Mouse (Mus musculus): ENCODE measurements at regions not wholly inside any gene's neighbourhood (a gene's known extent, or its start where the extent isn't known, plus 50 kb on each side); places are given as distances from the start of the nearest gene placed in this dataset.

DNA sequence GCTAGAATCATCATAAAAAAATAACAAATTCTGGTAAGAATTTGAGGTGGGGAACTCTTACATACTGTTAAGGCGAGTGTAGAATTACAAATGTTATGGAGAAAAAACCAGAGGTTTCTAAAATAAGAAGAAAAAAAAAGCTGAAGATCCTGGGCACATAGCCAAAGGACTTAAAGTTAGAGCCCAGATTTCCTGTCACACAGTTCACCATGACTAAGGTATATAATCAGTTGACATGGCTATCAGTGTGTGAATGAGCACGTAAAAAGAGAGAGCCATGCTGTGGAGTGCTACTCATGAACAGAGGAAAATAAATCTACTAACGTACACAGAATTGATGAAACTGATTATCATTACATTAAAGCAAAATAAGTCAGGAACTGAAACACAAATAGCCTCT lies 715.1 kb downstream of the Pdcd6ip start:
- DNase-seq (ENCODE audit: low spot score in 2 of 2) = no peak

DNA sequence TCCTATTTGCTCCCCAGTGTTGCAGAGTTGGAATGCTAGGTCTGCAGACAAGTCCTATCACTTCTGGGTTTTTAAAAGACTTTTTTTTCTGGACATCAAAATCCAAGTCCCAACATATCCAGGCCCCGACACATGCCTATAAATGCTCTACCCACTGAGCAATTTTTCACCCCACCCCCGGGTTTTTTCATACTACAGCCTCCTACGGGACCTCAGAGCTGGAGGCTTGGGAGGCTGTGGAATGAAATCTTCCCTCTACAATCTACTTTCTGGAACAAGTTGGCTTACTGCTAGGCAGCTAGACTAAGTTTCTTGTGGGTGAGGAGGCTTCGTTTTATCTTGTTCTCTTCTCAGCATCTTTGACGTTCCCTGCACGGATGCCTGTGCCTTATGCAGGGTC lies 724.7 kb downstream of the Pdcd6ip start:
- DNase-seq (ENCODE audit: low spot score in 2 of 2) = no peak

DNA sequence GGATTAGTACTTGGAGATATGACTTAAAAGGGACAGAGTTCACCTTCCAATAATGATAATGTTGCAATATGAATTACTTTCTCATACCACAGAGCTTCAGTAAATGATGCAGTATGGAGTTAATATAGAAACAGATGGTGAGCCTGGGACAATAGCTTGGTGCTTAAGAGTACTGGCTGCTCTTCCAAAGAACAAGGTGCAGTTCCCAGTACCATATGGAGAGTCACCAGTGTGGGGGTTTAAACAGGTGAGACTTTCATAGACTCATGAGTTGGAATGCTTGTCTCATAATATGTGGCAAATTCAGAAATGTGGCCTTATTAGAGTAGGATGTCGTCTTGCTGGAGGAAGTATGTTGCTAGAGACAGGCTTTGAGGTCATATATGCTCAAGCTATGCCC lies 715.8 kb upstream of the Arpp21 start:
- DNase-seq (ENCODE audit: low spot score in 2 of 2) = no peak

DNA sequence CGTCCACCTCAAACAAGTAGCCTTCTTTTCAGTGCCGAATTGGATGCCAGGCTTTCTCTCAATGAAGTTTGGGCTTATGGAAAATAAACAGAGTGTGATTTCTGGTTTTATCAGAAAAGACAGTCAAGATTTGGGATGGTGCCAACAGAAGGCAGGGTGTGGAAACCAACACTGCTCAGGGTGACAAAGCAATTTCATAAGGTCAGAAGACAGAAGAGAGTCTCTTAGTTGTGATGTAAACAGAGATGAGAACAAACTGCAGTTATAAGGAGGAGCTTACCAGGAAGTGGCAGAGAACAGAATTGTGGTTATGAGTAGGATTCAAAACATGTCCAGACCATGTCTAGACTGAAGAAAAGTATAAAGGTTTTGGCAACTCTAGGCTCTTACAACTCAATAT lies 714.3 kb upstream of the Arpp21 start:
- no peak for DNase-seq (ENCODE audit: low spot score in 2 of 2)

DNA sequence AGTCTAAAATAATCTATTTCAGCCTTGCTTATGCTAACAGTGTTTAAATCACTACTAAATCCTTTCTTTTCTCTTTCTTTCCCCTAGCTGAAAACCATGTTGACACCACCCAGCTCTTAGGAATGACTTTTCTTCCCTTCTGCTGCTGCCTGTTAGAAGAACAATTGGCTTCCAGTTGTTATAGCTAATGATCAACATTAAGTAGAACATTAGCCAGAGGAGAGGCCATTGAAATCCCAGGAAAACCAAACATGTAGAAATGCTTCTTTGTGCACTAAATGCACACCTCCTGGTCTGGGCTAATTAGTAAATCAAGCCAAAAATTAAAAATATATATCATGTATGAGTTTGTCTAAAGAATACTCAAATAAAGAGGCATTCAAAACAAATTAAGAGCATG lies 703.0 kb upstream of the Arpp21 start:
- no peak for DNase-seq (ENCODE audit: low spot score in 2 of 2)

DNA sequence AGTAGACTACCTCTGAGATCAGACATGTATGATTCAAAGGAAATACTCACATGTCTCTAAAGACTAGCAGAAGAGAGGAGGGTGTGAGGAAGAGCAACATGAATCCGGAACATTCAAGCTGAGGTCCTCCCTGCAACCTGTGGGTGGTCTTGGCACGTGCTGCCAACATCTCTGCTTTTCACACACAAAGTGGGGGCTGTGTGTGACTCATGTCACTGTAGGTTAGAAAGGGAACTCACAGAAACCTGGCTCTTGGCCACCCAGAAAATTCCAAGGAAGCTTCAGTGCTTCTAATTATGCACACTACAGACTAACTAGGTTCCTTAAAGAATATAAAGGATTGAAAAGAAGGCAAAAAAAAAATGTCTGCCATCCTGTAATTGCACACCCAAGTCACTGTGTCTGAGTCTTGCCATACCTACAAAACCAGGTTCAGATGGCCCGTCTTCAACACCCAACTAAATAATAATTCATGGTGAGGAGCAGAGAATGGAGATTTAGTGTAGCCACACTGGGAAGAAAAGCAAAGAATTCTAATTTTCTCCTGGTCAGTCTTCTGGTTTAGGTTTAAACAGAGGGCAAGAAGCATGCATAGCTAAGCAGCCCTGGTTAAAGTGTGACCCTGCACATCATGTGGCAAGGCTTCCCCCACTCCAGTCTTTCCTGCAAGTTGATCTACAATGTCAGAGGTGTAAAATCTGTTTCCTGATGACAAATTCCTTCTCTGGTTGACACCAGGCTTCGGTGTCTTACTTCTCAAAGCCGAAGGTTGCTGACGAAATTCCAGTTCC lies 673.8 kb upstream of the Arpp21 start:
- DNase-seq (ENCODE audit: low spot score in 2 of 2) = peak in 1 of 2 experiments; percentile 77

DNA sequence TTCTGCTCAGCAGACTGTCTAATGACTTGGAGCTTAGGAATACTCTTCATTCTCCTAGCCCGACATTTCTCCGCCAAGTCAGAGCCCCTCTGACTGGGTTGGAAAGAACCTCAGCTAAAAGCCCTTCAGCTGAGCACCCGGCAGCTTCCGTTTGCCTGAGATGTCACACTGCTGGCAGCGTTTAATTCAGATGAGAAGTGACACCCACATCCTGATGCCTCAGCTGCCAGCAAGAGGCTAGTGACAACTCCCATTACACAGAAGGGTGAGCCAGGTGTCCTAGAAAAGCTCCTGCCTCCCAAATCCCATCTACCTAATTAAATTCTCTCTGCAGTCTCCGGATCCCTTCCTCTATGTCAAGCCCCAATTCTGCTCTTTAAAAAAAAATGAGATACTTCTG lies 670.2 kb upstream of the Arpp21 start:
- peak in 1 of 2 experiments; percentile 31 for DNase-seq (ENCODE audit: low spot score in 2 of 2)

DNA sequence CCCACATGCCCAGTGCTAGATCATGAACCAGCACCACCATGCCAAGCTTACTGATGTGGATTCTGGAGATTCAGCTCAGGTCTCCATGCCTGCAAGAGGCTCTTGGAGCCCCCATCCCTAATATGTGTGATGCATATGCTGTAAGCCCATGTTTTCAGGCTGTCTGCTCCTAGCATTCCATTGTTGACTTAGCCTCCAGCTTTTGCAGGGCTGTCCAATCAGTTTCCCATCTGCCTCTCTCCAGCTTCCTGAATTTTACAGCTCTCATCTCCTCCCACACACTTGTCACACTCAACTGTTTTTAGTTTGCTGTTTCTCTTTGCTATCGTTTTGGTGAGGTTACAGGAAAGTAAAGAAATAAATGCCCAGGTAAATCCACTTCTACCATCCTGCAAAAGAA lies 629.2 kb upstream of the Arpp21 start:
- DNase-seq (ENCODE audit: low spot score in 2 of 2) = peak in 1 of 2 experiments; percentile 65

DNA sequence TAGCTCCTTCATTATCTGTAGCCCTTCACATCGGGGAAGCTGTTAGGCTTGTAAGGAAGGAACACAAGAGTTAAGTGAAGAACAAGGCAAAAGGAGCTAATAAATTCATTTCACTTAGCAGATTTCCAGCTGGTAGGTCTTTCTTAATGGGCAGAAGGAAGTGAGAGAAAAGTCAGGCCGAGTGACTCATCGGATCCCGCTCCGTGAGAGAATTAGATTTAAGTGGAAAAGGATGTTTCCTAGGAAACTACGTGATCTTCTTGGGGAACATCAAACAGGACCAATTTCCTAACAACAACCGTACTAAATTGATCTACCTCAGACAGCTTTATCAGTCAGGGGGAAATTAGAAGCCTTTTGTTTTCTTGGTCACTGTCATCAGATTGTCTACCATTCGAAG lies 625.4 kb upstream of the Arpp21 start:
- peak in 1 of 2 experiments; percentile 23 for DNase-seq (ENCODE audit: low spot score in 2 of 2)

DNA sequence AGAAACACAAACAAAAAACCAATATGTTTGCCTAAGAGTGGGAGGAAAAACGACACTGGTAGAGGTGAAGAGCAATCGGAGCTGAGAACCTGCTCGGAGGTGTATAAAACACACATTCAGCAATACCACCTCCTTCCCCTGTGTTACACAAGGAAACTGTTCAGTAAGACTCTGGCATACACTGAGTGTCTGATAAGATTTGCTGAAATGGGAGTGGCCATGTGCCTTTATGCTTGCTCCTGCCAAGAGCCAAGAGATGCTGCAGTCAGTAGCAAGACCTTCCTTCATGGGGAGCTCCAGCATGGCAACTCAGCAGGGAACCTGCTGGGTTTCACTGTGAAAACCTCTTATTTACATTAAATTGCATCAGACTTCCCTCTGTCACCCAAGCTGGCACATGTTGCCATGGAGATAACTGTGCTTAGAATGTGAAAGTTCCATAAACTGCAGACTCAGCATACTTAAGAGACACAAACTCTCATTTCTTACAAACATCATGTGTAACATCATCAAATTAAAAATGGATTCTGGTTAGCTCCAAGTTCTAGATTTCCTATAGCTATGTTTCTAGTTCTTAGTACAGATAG lies 624.7 kb upstream of the Arpp21 start:
- peak in 1 of 2 experiments; percentile 10 for DNase-seq (ENCODE audit: low spot score in 2 of 2)

DNA sequence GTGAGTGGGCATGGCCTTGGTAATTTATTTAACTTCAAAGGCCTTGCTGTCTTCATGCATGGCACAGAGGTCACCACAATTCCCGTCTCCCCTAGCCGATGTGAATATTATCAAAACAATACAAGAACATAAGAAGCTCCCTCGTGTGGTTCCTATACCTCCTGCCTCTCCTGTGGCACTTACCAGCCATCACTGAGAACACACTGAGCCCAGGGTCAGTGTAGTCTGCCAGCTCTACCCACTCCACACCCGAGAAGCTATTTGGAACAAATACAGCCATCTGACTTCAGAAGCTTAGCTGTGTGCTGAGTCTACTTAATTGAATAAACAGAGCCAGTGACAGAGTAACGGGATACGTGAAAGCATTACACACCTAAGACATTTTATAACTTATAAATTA lies 605.7 kb upstream of the Arpp21 start:
- DNase-seq (ENCODE audit: low spot score in 2 of 2) = no peak

DNA sequence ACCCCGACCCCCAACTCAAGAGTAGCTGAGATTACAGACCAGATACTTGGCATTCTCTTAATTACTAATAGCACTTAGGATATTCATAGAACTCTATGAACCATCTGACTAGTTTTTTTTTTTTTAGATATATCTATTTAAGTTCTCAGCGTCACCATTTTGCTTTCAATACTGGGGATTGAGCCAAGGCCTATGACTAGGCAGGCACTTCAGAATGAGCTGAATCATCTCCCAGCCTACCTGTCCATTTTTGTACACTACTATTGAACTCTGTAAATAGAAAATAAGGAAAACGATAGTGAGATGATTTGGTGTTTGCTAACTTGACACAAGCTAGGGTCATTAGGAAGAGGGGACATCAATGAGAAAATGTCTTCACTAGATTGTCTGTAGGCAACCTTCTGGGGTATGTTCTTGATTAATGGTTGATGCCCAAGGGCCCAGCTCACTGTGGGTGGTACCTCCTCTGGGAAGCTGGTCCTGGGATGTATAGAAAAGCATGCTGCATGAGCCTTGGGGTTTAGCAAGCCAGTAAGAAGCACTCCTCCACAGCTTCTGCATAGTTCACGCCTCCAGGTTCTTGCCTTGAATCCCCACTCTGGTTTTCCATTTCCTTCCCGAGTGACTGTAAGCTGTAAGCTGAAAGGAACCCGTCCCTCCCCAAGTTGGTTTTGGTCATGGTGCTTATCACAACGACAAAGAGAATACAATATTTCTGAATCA lies 603.5 kb upstream of the Arpp21 start:
- peak in 1 of 2 experiments; percentile 28 for DNase-seq (ENCODE audit: low spot score in 2 of 2)

DNA sequence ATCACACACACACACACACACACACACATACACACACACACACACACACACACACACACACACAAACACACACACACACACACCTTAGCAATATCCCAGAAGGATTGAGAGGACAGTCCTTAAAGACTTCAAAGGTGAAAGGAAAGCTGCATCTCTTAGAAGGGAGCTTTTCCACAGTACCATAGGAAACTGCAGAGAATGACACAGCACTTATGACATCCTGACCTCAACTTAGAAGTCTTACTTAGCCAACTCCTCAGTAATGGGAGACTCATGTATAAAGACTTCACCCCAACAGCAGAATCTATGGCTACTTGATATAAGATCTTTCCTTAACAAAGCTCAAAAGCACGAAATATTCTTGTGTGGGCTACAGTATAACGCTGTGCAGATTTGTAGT lies 601.8 kb upstream of the Arpp21 start:
- DNase-seq (ENCODE audit: low spot score in 2 of 2) = no peak

DNA sequence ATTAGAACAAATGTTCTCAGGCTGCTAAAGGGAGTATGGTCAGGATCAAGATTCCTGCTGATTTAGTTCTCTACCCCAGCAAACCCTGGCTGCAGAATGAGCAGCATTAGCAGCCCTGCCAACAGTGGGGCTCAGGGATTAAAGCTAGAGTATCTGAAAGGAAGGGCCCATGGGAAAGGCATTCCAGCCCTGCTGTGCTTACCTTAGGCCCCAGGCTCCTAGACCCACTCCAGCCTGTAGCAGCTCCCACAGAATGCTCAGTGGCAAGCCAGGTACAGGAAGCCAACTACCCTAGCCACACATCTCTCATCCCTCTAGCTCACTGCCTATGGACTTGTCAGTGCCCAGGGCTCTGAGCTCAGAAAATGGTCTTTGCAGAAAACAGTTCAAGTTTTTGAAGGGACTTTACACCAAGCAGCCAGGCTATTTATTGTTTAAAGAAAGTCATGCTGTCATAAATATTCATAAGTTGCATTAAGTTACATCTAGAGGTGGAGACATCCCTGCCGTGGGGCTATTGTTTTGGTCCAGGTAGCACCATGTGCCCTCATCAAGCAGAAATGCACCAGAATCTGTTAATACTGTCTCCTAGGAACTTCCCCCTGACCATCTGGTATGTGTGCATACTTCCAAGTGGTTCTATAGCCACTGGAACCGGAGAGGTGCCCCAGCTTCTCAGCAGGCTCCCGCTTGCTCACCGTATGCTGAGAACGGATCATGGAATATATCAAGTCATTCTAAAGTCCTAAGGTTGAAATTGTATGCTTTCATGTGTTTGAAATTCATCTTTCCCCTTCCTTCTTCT lies 598.9 kb upstream of the Arpp21 start:
- no peak for DNase-seq (ENCODE audit: low spot score in 2 of 2)

DNA sequence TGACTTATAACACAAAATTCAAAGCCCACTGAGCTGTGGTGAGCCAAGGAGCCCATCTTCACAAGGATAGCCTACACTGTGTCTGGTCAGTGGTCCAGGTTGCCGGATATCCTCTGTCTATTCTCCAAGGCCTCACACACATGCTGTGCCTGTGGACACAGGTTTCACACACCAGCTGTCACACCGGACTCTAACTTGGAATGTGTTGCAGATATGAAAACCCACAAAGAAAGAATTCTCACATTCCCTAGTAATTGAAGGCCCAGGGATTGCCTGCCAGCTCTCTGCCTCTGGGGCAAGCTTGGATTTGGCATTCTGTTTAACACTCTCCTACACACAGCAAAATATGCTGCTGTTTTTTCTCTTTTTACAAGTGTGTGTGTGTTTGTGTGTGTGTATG lies 595.4 kb upstream of the Arpp21 start:
- peak; percentile 16 to 61 for DNase-seq (ENCODE audit: low spot score in 2 of 2)

DNA sequence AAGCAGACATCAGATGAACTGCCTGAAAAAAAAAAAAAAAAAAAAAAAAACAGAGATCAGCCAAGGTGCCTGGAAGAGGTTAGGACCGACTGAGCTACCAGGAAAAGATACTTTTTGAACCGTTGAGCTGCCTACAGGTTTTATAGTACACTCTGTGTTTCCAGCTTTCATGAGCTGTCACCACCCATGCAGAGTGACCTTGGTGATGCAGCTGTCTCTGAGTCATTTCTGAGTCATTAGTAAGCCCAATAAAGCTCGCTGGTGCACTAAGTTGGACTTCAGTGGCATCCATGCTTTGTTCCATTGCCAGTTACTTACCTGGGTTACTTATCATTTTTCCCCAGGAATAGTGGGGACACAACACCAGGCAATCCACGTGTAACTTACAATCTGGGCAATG lies 592.9 kb upstream of the Arpp21 start:
- peak in 1 of 2 experiments; percentile 22 for DNase-seq (ENCODE audit: low spot score in 2 of 2)

DNA sequence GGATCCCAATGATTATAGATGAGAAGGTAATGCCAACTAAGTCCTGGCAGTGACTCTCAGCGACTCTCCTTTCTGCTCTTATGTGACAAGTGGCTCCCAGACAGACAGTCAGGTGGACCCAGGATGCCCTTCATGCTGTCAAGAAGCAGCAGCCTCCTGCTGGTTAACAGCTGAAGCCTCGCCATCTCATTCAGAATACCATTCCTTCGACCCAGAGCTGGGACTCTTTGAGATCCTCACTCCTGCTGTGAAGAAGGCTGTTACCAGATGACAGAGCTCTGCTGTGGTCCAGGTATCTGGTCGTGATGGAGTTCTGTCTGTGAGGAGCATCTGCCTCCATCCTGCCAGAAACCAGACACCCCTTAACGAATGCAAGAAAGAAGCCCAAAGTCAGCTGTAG lies 590.9 kb upstream of the Arpp21 start:
- no peak for DNase-seq (ENCODE audit: low spot score in 2 of 2)

DNA sequence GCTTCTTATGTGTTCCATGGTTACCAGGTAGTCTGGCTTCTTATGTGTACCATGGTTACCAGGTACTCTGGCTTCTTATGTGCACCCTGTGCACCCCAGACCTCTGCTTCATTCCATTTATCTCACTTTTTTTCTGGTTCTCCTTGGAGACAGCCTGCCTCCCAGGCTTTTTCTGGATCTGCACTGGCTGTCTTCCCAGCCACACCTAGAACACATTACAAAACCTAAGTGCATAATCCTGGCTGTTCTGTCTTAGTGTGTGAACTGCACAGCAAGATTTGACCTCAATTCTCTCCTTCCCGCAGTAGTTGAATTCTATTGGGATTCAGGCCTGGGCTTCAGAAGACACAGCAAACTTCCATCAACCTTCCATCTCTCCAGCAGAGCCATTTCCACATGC lies 586.2 kb upstream of the Arpp21 start:
- DNase-seq (ENCODE audit: low spot score in 2 of 2) = no peak

DNA sequence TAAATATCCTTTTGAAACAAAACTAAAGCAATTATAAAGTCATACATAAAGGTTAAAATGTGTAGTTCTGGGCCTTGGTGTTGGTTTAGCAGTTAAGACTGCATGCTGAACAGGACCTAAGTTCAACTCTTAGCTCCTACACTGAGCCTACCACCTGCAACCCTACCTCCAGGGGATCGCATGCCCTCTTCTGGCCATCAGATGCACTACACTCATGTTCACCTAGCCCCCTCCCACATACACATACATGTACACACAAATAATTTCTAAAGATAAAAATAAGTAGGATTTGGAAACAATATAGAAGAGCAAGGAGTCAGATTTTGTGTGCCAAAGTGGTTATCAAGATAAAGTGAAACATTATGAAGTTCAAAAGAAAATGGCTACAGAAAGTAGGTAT lies 576.2 kb upstream of the Arpp21 start:
- no peak for DNase-seq (ENCODE audit: low spot score in 2 of 2)

DNA sequence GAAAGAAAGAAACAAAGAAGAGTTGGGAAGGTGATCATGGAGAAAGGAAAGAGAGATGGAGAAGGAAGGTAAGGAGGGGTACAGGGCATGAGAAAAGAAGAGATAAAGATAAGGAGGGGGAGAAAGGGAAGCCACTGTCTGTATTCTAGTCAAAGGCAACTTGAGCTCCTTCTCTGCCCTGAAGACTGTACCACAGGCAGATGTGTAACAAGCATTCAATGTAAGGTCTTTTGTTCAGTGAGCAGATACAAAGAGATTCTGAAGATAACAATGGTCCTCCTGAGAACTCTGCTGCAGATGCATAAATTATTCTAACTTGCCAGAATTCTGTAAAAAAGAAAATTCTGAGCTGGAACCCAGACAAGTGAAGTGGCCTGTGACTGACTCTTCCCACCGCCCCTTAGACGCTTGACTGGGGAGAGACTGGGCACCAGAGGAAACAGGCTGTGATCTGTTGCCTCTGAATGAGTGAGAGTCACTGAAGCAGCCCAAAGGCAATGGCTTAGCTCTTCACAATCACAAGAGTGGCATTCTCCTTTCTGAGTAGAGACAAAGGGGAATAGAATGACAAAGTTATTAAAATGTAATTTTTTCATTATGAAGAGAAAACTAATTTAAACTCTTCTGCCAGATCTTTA lies 564.0 kb upstream of the Arpp21 start:
- DNase-seq (ENCODE audit: low spot score in 2 of 2) = no peak

DNA sequence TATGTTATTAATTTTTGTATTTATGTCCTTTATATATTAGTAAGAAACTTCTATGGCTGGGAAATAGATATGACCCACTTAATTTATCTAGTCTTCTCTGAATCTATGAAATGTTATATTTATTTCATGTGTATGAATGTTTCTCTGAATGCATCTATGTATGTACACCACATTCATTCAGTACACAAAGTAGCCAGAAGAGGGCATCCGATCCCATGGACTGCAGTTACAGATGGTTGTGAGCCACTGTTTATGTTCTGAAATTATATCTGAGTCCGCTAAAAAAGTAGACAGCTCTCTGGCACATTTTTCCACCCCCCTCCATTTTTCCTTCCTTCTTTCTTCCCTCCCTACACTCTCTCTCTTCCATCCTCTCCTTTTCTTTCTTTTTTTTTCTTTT lies 557.8 kb upstream of the Arpp21 start:
- no peak for DNase-seq (ENCODE audit: low spot score in 2 of 2)

All from left cerebral cortex, adult 8-10 months (tissue).